Mouse (Mus musculus) NIH3T3 (cell line): ENCODE results near the gene Pop5.
A peak's percentile ranks its signal among the peaks of the same experiment; 100 is the strongest.

Experiments used
- DNase-seq: peaks from one replicate; pipeline ENCODE4 v3.0.0-alpha.2; 2012; ENCODE audit warnings: low read depth

Gene Pop5

GRCm38 (mm10) chr5:115266340-115266739 lies 30.7 kb downstream of the Pop5 start:
- no peak for DNase-seq

GRCm38 (mm10) chr5:115266787-115267468 lies 31.3 kb downstream of the Pop5 start:
- DNase-seq, result peak; percentile 36

GRCm38 (mm10) chr5:115267469-115268045 lies 31.9 kb downstream of the Pop5 start:
- DNase-seq, result no peak

GRCm38 (mm10) chr5:115268266-115268665 lies 32.6 kb downstream of the Pop5 start:
- DNase-seq, result no peak

- DNase-seq, result peak; percentile 50
Observed at GRCm38 (mm10) chr5:115269969-115270368, 34.3 kb downstream of the Pop5 start.

GRCm38 (mm10) chr5:115271931-115272811 lies 36.5 kb downstream of the Pop5 start:
- peak; percentile 40 for DNase-seq

- peak; percentile 98 for DNase-seq
Observed at GRCm38 (mm10) chr5:115272812-115273548, 37.3 kb downstream of the Pop5 start, which contains the start of gene Rnf10. Gene Rnf10, minus strand, starts transcription at chr5:115272898.

GRCm38 (mm10) chr5:115273549-115274135 lies 38.0 kb downstream of the Pop5 start:
- no peak for DNase-seq

- DNase-seq, result no peak
Observed at GRCm38 (mm10) chr5:115274353-115274752, 38.7 kb downstream of the Pop5 start.

GRCm38 (mm10) chr5:115274771-115275170 lies 39.1 kb downstream of the Pop5 start:
- no peak for DNase-seq

GRCm38 (mm10) chr5:115275998-115276397 lies 40.4 kb downstream of the Pop5 start:
- DNase-seq, result peak; percentile 61

GRCm38 (mm10) chr5:115278053-115278452 lies 42.4 kb downstream of the Pop5 start:
- no peak for DNase-seq

GRCm38 (mm10) chr5:115278785-115279184 lies 43.1 kb downstream of the Pop5 start:
- no peak for DNase-seq

- DNase-seq, result peak; percentile 91
Observed at GRCm38 (mm10) chr5:115279226-115280049, 43.8 kb downstream of the Pop5 start, which contains the start of gene Coq5. Gene Coq5, plus strand, starts transcription at chr5:115279666.

GRCm38 (mm10) chr5:115280050-115280687 lies 44.5 kb downstream of the Pop5 start:
- no peak for DNase-seq

GRCm38 (mm10) chr5:115284735-115285134 lies 49.1 kb downstream of the Pop5 start:
- DNase-seq, result peak; percentile 20

GRCm38 (mm10) chr5:115294173-115294572 lies 58.5 kb downstream of the Pop5 start:
- DNase-seq, result no peak
